Mouse (Mus musculus) C2C12 (cell line): ENCODE data around the gene Tfap2a. TPM values are rescaled to one million over a fixed set of nuclear protein-coding genes. Genes with fewer than 3 reads are reported as not detected.

Experiments
- H3K27me3 ChIP-seq: one replicate; pipeline ENCODE4 v1.6.1; 2011; ENCODE audit not compliant: control insufficient read depth, insufficient read depth, insufficient read length
- H3K36me3 ChIP-seq: one replicate; pipeline ENCODE4 v1.6.1; 2011; ENCODE audit not compliant: control insufficient read depth, insufficient read depth
- H3K4me3 ChIP-seq: one replicate; pipeline ENCODE4 v1.5.1; 2011; ENCODE audit warnings: mild to moderate bottlenecking, control low read depth; ENCODE audit not compliant: poor library complexity, insufficient read depth, severe bottlenecking
- H3K79me2 ChIP-seq: one replicate; pipeline ENCODE4 v1.6.1; 2011; ENCODE audit not compliant: control insufficient read depth, insufficient read depth
- H3K79me3 ChIP-seq: one replicate; pipeline ENCODE4 v1.6.1; 2011; ENCODE audit warnings: low read depth, control low read depth
- H3ac ChIP-seq: one replicate; pipeline ENCODE3; 2011; ENCODE audit warnings: low read depth; ENCODE audit not compliant: control insufficient read depth, insufficient read length
- CEBPB ChIP-seq: IDR thresholded peaks from one replicate; pipeline ENCODE4 v1.6.1; 2011; ENCODE audit warnings: low read depth, mild to moderate bottlenecking, control low read depth, moderate library complexity
- CTCF ChIP-seq: IDR thresholded peaks from one replicate; pipeline ENCODE4 v1.5.1; 2011; ENCODE audit not compliant: control insufficient read depth, insufficient read depth, insufficient read length
- FOSL1 ChIP-seq: IDR thresholded peaks from one replicate; pipeline ENCODE4 v1.8.0; 2011; ENCODE audit warnings: mild to moderate bottlenecking, low read length; ENCODE audit not compliant: poor library complexity, insufficient read depth, severe bottlenecking
- MAX ChIP-seq: IDR thresholded peaks from one replicate; pipeline ENCODE4 v1.6.1; 2011; ENCODE audit warnings: mild to moderate bottlenecking, control low read depth
- MYOD1 ChIP-seq: IDR thresholded peaks from one replicate; pipeline ENCODE4 v1.6.1; 2011; ENCODE audit warnings: low read depth; ENCODE audit not compliant: control insufficient read depth, insufficient read length
- MYOG ChIP-seq: IDR thresholded peaks from one replicate; pipeline ENCODE4 v1.6.1; 2011; ENCODE audit not compliant: control insufficient read depth, insufficient read length; ENCODE audit errors: extremely low read depth
- USF1 ChIP-seq: IDR thresholded peaks from one replicate; pipeline ENCODE4 v1.6.1; 2011; ENCODE audit warnings: low read depth, mild to moderate bottlenecking, control low read depth, moderate library complexity
- polyA plus RNA-seq: library from polyadenylated mRNA; unstranded; fragments of >200 nt; fragmentation: generic; extraction: Trizol; gene quantifications from one replicate; pipeline ENCODE4 v1.2.1, GENCODE M21; 2012; ENCODE audit warnings: missing spikeins

Gene Tfap2a
- polyA plus RNA-seq, 1 experiment: 0.89 TPM

- H3K36me3 ChIP-seq: no peaks in the 10 kb centered on the region
- H3K4me3 ChIP-seq: no peak overlapping the region
- no peaks in the 10 kb centered on the region for H3K79me3 ChIP-seq
- no peak overlapping the region for H3ac ChIP-seq
- H3K79me2 ChIP-seq: no peaks in the 10 kb centered on the region
- TF ChIP-seq CEBPB: no peak
- no peak for TF ChIP-seq MYOG
- no peak for TF ChIP-seq MYOD1
- no peak for TF ChIP-seq MAX
- no peak for TF ChIP-seq CTCF
- TF ChIP-seq FOSL1: no peak
- TF ChIP-seq USF1: no peak
- peaks cover 77% of the 10 kb centered on the region for H3K27me3 ChIP-seq
Observed at GRCm38 (mm10) chr13:40735416-40736106, 2.6 kb downstream of the Tfap2a start.

DNA sequence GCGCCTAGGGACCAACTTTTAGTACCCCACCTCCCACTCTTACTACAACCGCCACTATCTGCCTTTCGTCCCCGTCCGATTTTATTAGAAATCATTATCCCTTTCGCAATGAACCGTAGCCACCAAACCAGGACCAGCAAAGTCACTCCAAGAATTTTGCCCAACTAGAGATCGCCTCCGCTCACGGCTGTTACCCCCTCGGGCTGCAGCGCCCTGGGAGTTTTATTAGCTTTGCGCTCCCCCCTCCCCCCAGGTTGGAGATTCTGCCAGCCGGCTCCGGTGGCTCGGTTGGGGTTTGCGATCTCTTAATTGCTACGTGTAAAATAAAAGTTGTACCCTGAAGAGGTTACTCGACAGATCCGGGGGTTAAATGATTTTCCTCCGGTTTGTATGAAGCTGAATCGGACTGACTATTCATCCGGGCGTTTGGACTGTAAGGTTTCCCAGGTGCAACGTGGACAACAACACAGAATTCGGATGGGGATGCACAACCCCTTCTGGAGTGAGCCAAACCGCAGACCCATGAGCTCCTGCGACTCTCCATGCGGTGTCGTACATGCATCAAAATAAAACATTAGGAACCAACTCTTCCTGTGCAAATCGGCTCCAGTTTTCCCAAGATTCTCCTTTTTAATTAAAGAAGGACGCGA is 3.7 kb downstream of the Tfap2a start:
- no peak for TF ChIP-seq USF1
- no peak overlapping the region for H3ac ChIP-seq
- H3K79me3 ChIP-seq: no peaks in the 10 kb centered on the region
- no peaks in the 10 kb centered on the region for H3K36me3 ChIP-seq
- no peaks in the 10 kb centered on the region for H3K79me2 ChIP-seq
- H3K27me3 ChIP-seq: peaks cover 69% of the 10 kb centered on the region
- no peak overlapping the region for H3K4me3 ChIP-seq

- peak overlapping the region; percentile 23 for H3K4me3 ChIP-seq
- no peaks in the 10 kb centered on the region for H3K79me2 ChIP-seq
- H3ac ChIP-seq: no peak overlapping the region
- H3K36me3 ChIP-seq: no peaks in the 10 kb centered on the region
- H3K27me3 ChIP-seq: peaks cover 65% of the 10 kb centered on the region
- H3K79me3 ChIP-seq: no peaks in the 10 kb centered on the region
- no peak for TF ChIP-seq MAX
- TF ChIP-seq MYOG: no peak
- no peak for TF ChIP-seq MYOD1
- no peak for TF ChIP-seq CEBPB
- TF ChIP-seq FOSL1: no peak
- TF ChIP-seq USF1: no peak
- no peak for TF ChIP-seq CTCF
Observed at GRCm38 (mm10) chr13:40733542-40734151, 4.5 kb downstream of the Tfap2a start.

GRCm38 (mm10) chr13:40732816-40733541 is 5.2 kb downstream of the Tfap2a start:
- peak overlapping the region; percentile 26 for H3ac ChIP-seq
- peaks cover 65% of the 10 kb centered on the region for H3K27me3 ChIP-seq
- TF ChIP-seq MYOD1: no peak
- no peak for TF ChIP-seq MAX
- no peak for TF ChIP-seq CTCF
- no peak for TF ChIP-seq MYOG
- TF ChIP-seq USF1: no peak
- TF ChIP-seq CEBPB: no peak
- TF ChIP-seq FOSL1: no peak
- no peaks in the 10 kb centered on the region for H3K79me2 ChIP-seq
- H3K4me3 ChIP-seq: peak overlapping the region; percentile 23
- H3K79me3 ChIP-seq: no peaks in the 10 kb centered on the region
- no peaks in the 10 kb centered on the region for H3K36me3 ChIP-seq

- no peaks in the 10 kb centered on the region for H3K36me3 ChIP-seq
- no peak for TF ChIP-seq MYOD1
- no peak for TF ChIP-seq CEBPB
- no peak for TF ChIP-seq MYOG
- TF ChIP-seq FOSL1: no peak
- no peak for TF ChIP-seq CTCF
- no peak for TF ChIP-seq MAX
- no peak for TF ChIP-seq USF1
- H3K79me2 ChIP-seq: no peaks in the 10 kb centered on the region
- H3K79me3 ChIP-seq: no peaks in the 10 kb centered on the region
- no peak overlapping the region for H3ac ChIP-seq
- peaks cover 58% of the 10 kb centered on the region for H3K27me3 ChIP-seq
- H3K4me3 ChIP-seq: no peak overlapping the region
Observed at GRCm38 (mm10) chr13:40732085-40732484, 6.1 kb downstream of the Tfap2a start.
